Comparison of ENCODE assay signal across 23 mouse cellular contexts in the genomic region with DNA sequence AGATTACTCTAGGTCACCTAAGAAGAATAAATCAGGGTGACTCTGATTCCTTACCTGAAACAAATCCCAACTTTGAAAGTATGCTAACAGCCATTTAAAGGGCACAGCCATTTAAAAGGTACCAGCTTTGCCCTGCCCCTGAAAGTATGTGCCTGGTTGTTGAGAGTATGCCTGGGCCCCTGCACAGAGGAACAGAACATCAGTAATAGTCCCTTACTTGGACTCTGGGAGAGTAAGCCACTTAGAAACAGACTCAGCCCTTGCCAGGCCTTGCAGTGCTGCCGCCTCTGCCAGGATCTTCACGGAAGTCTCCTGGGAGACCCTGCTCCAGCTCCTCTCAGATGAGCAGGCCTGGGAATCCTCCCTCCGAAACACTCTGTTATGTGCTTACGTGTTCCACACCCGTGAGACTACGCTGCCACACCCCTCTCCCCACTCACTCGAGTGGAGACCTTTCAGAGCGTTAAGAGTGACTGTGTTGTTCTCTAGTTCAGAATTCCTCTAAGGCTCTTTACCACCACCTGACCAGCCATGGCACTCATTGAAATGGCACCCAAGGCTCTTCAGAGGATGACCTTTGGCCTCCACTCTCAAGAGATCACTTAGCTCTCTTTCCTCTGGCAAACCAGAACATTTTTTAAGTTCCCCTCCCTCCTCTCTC.
DNase-seq lines count a peak whose midpoint lies in the region; ATAC-seq and TF ChIP-seq lines count a peak whose summit lies in the region.
"Had no signal": no experiment of that assay in that cellular context is flagged by ENCODE, and none has a peak within 500 bp of the region (broad histone marks: within the 10 kb centered on the region; RNA-seq: fewer than 3 reads in every experiment).

No protein-coding gene starts in this region.

- no peaks in the 10 kb centered on the region for H3K36me3 ChIP-seq in forebrain, embryonic 15.5 days
- H3K36me3 ChIP-seq: embryonic facial prominence, embryonic 15.5 days; forebrain, embryonic 10.5 days; heart, embryonic 15.5 days; hindbrain, embryonic 13.5 days had no signal

- no peak for TF ChIP-seq CTCF in lung, adult 2 months (IDR thresholded peaks at IDR 0.05; ENCODE audit: insufficient read depth, low read length)

- H3K4me2 ChIP-seq in forebrain, embryonic 15.5 days (replicated peaks): no peak overlapping the region
- H3K4me2 ChIP-seq: embryonic facial prominence, embryonic 15.5 days; heart, embryonic 11.5 days; heart, embryonic 15.5 days; hindbrain, embryonic 13.5 days had no signal

- no peak overlapping the region for H3K27ac ChIP-seq in forebrain, embryonic 15.5 days (replicated peaks)
- H3K27ac ChIP-seq: embryonic facial prominence, embryonic 15.5 days; forebrain, embryonic 10.5 days; heart, adult 2 months; heart, embryonic 15.5 days; hindbrain, embryonic 13.5 days had no signal

- no peak overlapping the region for H3K9ac ChIP-seq in forebrain, embryonic 15.5 days (replicated peaks)
- H3K9ac ChIP-seq: embryonic facial prominence, embryonic 15.5 days; heart, embryonic 15.5 days; hindbrain, embryonic 13.5 days had no signal

- WGBS in lung, adult 2 months: 85% methylated on average over 8 of the region's 8 CpGs
- WGBS in forebrain, embryonic 15.5 days: 87% methylated on average over 8 of the region's 8 CpGs

- peak; percentile 37 for DNase-seq in MN1 (ENCODE audit: low spot score)
- peak; percentile 67 for DNase-seq in lung, adult 2 months
- peak; percentile 71 for DNase-seq in lung, postnatal 10 days
- peak; percentile 52 to 68 for DNase-seq in lung, postnatal 4 days
- DNase-seq in right cerebral cortex, postnatal 4 days: no peak
- DNase-seq in testis, postnatal 14 days (ENCODE audit: low spot score): no peak
- DNase-seq: adrenal gland, postnatal 25 days; cerebellum, adult 2 months; cerebellum, postnatal 14 days; embryo, embryonic 11 days; gastrocnemius, postnatal 14 days; heart, adult 2 months; heart, postnatal 14 days had no signal

- no peak overlapping the region for H3K4me3 ChIP-seq in lung, adult 2 months (replicated peaks; ENCODE audit: extremely low read depth, low read depth, low read length)
- no peak overlapping the region for H3K4me3 ChIP-seq in forebrain, embryonic 15.5 days
- H3K4me3 ChIP-seq: embryonic facial prominence, embryonic 15.5 days; erythroblast, embryonic 14.5 days; forebrain, embryonic 10.5 days; heart, adult 2 months; heart, embryonic 15.5 days; hindbrain, embryonic 13.5 days had no signal

- peak; percentile 19; the same call in 1 of the 2 replicates for TF ChIP-seq POLR2A in lung, adult 2 months (IDR thresholded peaks at IDR 0.05; ENCODE audit: borderline replicate concordance, extremely low read depth, low read depth, low read length)

- ATAC-seq in forebrain, embryonic 15.5 days (replicated peaks): no peak
- ATAC-seq: activated CD4-positive, CD25-positive, alpha-beta regulatory T cell, adult 4 months; forebrain, embryonic 14.5 days; Patski had no signal

- peaks cover 4% of the 10 kb centered on the region; the same call in 1 of the 2 replicates for H3K4me1 ChIP-seq in lung, adult 2 months (ENCODE audit: control insufficient read depth, insufficient read depth, low read length)
- H3K4me1 ChIP-seq in forebrain, embryonic 15.5 days: no peaks in the 10 kb centered on the region
- H3K4me1 ChIP-seq: hindbrain, embryonic 13.5 days had no signal

- H3K9me3 ChIP-seq in forebrain, embryonic 15.5 days: no peaks in the 10 kb centered on the region
- H3K9me3 ChIP-seq: embryonic facial prominence, embryonic 15.5 days; forebrain, embryonic 10.5 days; heart, embryonic 15.5 days; hindbrain, embryonic 13.5 days had no signal

- no peaks in the 10 kb centered on the region for H3K27me3 ChIP-seq in forebrain, embryonic 15.5 days
- H3K27me3 ChIP-seq: embryonic facial prominence, embryonic 15.5 days; heart, embryonic 15.5 days; hindbrain, embryonic 13.5 days; Patski had no signal

Comparison
In these comparisons a context has a peak if more than half of its experiments do, and no peak if none do; other contexts are left out.
1. DNase-seq: peak in MN1 (single experiment), lung, adult 2 months (single experiment), lung, postnatal 10 days (single experiment) and lung, postnatal 4 days (2 of 2); none in right cerebral cortex, postnatal 4 days (single experiment) and testis, postnatal 14 days (single experiment).